Mouse (Mus musculus) liver, embryonic 14.5 days (tissue): Measurements from ENCODE around the gene Rbm8a2.

ENCODE experiments used
- CTCF ChIP-seq: IDR thresholded peaks from 2 replicates; pipeline ENCODE4 v1.5.1; 2016; ENCODE audit warnings: antibody characterized with exemption, low read depth, control low read depth
- EP300 ChIP-seq: IDR thresholded peaks from 2 replicates; pipeline ENCODE4 v1.6.1; 2016; ENCODE audit warnings: antibody characterized with exemption, low read depth

DNA sequence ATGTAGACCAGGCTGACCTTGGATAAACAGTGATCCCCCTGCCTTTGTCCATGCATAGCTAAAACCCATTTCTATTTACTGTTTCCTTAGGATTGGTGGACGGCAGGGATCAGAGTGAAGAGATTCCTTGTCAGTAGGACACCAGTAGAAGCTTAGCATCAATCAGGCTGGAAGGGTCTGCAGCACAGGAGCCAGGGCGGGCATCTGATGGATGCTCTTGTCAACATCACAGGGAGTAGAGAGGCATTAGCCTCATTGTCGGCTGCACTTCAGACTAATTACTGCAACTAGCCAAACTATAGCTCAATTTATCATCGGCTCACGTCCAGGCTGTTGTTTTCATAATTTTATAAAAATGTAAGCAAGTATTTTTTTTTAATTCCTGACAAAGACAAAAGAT is 21.7 kb upstream of the Rbm8a2 start:
- no peak for TF ChIP-seq CTCF
- TF ChIP-seq EP300: no peak
